Mouse (Mus musculus): ENCODE data around the gene Nags. TPM values are rescaled to one million over a fixed set of nuclear protein-coding genes. Genes with fewer than 3 reads are reported as not detected.
A peak's percentile ranks its signal among the peaks of the same experiment; 100 is the strongest.

Gene Nags
- polyA plus RNA-seq, 1 experiment from 2014 or later = 3.4 TPM

GRCm38 (mm10) chr11:102111576-102111975 is 33.7 kb upstream of the Nags start:
- 0 out of 2 replicates have a peak, but pooled peaks cover 4% of the 10 kb centered on the region for H3K4me1 ChIP-seq (replicated peaks; ENCODE audit: control insufficient read depth, insufficient read depth, low read length)
- WGBS = 73% methylated on average over 5 of the region's 5 CpGs
- H3K4me2 ChIP-seq (ENCODE audit: low read length) = no peak overlapping the region
- H3K9ac ChIP-seq (ENCODE audit: low read length) = no peak overlapping the region
- no peaks in the 10 kb centered on the region for H3K36me3 ChIP-seq (ENCODE audit: control insufficient read depth, insufficient read depth, low read length)
- no peak overlapping the region for H3K27ac ChIP-seq (ENCODE audit: low read depth)
- no peak for DNase-seq (ENCODE audit: low spot score)
- H3K4me3 ChIP-seq (ENCODE audit: low read depth, low read length) = no peak overlapping the region
- no peak for ATAC-seq (replicated peaks; ENCODE audit: low FRiP score, low TSS enrichment, low read depth)
- no peaks in the 10 kb centered on the region for H3K9me3 ChIP-seq (ENCODE audit: control insufficient read depth, low read length)
- peaks cover 27% of the 10 kb centered on the region for H3K27me3 ChIP-seq (replicated peaks; ENCODE audit: control insufficient read depth, insufficient read depth, low read length)

- H3K9ac ChIP-seq (ENCODE audit: low read length) = no peak overlapping the region
- DNase-seq (ENCODE audit: low spot score) (no peak), ATAC-seq (replicated peaks; ENCODE audit: low FRiP score, low TSS enrichment, low read depth) (no peak)
- H3K9me3 ChIP-seq (ENCODE audit: control insufficient read depth, low read length) = no peaks in the 10 kb centered on the region
- no peak overlapping the region for H3K27ac ChIP-seq (ENCODE audit: low read depth)
- H3K4me2 ChIP-seq (ENCODE audit: low read length) = no peak overlapping the region
- H3K36me3 ChIP-seq (ENCODE audit: control insufficient read depth, insufficient read depth, low read length) = no peaks in the 10 kb centered on the region
- no peaks in the 10 kb centered on the region for H3K27me3 ChIP-seq (replicated peaks; ENCODE audit: control insufficient read depth, insufficient read depth, low read length)
- WGBS = 62% methylated on average over 8 of the region's 8 CpGs
- no peak overlapping the region for H3K4me3 ChIP-seq (ENCODE audit: low read depth, low read length)
- H3K4me1 ChIP-seq (replicated peaks; ENCODE audit: control insufficient read depth, insufficient read depth, low read length) = no peaks in the 10 kb centered on the region
These were observed 29.1 kb upstream of the Nags start for GRCm38 (mm10) chr11:102116241-102116640.

GRCm38 (mm10) chr11:102117386-102117785 is 27.9 kb upstream of the Nags start:
- no peaks in the 10 kb centered on the region for H3K9me3 ChIP-seq (ENCODE audit: control insufficient read depth, low read length)
- no peak overlapping the region for H3K27ac ChIP-seq (ENCODE audit: low read depth)
- no peaks in the 10 kb centered on the region for H3K36me3 ChIP-seq (ENCODE audit: control insufficient read depth, insufficient read depth, low read length)
- no peak overlapping the region for H3K4me2 ChIP-seq (ENCODE audit: low read length)
- H3K4me3 ChIP-seq (ENCODE audit: low read depth, low read length) = no peak overlapping the region
- ATAC-seq (replicated peaks; ENCODE audit: low FRiP score, low TSS enrichment, low read depth) = no peak
- no peak for DNase-seq (ENCODE audit: low spot score)
- H3K4me1 ChIP-seq (replicated peaks; ENCODE audit: control insufficient read depth, insufficient read depth, low read length) = no peaks in the 10 kb centered on the region
- no peak overlapping the region for H3K9ac ChIP-seq (ENCODE audit: low read length)
- no peaks in the 10 kb centered on the region for H3K27me3 ChIP-seq (replicated peaks; ENCODE audit: control insufficient read depth, insufficient read depth, low read length)
- WGBS = 79% methylated on average over 6 of the region's 6 CpGs

- H3K4me3 ChIP-seq (ENCODE audit: low read depth, low read length) = no peak overlapping the region
- no peak for DNase-seq (ENCODE audit: low spot score)
These were observed 10.8 kb upstream of the Nags start for GRCm38 (mm10) chr11:102134516-102134915.

GRCm38 (mm10) chr11:102137625-102138446 is 7.5 kb upstream of the Nags start:
- ATAC-seq (replicated peaks; ENCODE audit: low FRiP score, low TSS enrichment, low read depth) = no peak
- no peak for DNase-seq (ENCODE audit: low spot score)
- Histone ChIP-seq H3K27me3 (replicated peaks; ENCODE audit: control insufficient read depth, insufficient read depth, low read length) (0 out of 2 replicates have a peak, but pooled peaks cover 3% of the 10 kb centered on the region), H3K9me3 (ENCODE audit: control insufficient read depth, low read length) (no peaks in the 10 kb centered on the region), H3K27ac (ENCODE audit: low read depth) (no peak overlapping the region), H3K4me2 (ENCODE audit: low read length) (peak overlapping the region; percentile 51), H3K9ac (ENCODE audit: low read length) (peak overlapping the region; percentile 18; the same call in 1 of the 2 replicates), H3K4me3 (ENCODE audit: low read depth, low read length) (no peak overlapping the region), H3K4me1 (replicated peaks; ENCODE audit: control insufficient read depth, insufficient read depth, low read length) (0 out of 2 replicates have a peak, but pooled peaks cover 3% of the 10 kb centered on the region), H3K36me3 (ENCODE audit: control insufficient read depth, insufficient read depth, low read length) (no peaks in the 10 kb centered on the region)
- WGBS = 42% methylated on average over 13 of the region's 13 CpGs

More at GRCm38 (mm10) chr11:102134516-102134915, 10.8 kb upstream of the Nags start:
- Histone ChIP-seq H3K36me3 (ENCODE audit: control insufficient read depth, insufficient read depth, low read length) (no peaks in the 10 kb centered on the region), H3K4me2 (ENCODE audit: low read length) (no peak overlapping the region), H3K27me3 (replicated peaks; ENCODE audit: control insufficient read depth, insufficient read depth, low read length) (0 out of 2 replicates have a peak, but pooled peaks cover 3% of the 10 kb centered on the region), H3K9ac (ENCODE audit: low read length) (no peak overlapping the region), H3K27ac (ENCODE audit: low read depth) (no peak overlapping the region), H3K4me1 (replicated peaks; ENCODE audit: control insufficient read depth, insufficient read depth, low read length) (0 out of 2 replicates have a peak, but pooled peaks cover 3% of the 10 kb centered on the region), H3K9me3 (ENCODE audit: control insufficient read depth, low read length) (no peaks in the 10 kb centered on the region)
- WGBS = 27% methylated on average over 4 of the region's 4 CpGs
- no peak for ATAC-seq (replicated peaks; ENCODE audit: low FRiP score, low TSS enrichment, low read depth)

- peak; percentile 45; the same call in 1 of the 2 replicates for ATAC-seq (replicated peaks; ENCODE audit: low FRiP score, low TSS enrichment, low read depth)
- peak overlapping the region; percentile 18; the same call in 1 of the 2 replicates for H3K9ac ChIP-seq (ENCODE audit: low read length)
These were observed 6.9 kb upstream of the Nags start for GRCm38 (mm10) chr11:102138447-102138740.

GRCm38 (mm10) chr11:102140508-102140907 is 4.8 kb upstream of the Nags start:
- no peaks in the 10 kb centered on the region for H3K9me3 ChIP-seq (ENCODE audit: control insufficient read depth, low read length)
- H3K4me3 ChIP-seq (ENCODE audit: low read depth, low read length) = no peak overlapping the region
- ATAC-seq (replicated peaks; ENCODE audit: low FRiP score, low TSS enrichment, low read depth) (no peak), DNase-seq (ENCODE audit: low spot score) (peak; percentile 90)
- no peak overlapping the region for H3K4me2 ChIP-seq (ENCODE audit: low read length)
- 2% methylated on average over 5 of the region's 5 CpGs for WGBS
- H3K27ac ChIP-seq (ENCODE audit: low read depth) = no peak overlapping the region
- H3K27me3 ChIP-seq (replicated peaks; ENCODE audit: control insufficient read depth, insufficient read depth, low read length) = peaks cover 12% of the 10 kb centered on the region
- no peaks in the 10 kb centered on the region for H3K36me3 ChIP-seq (ENCODE audit: control insufficient read depth, insufficient read depth, low read length)
- peaks cover 1% of the 10 kb centered on the region; the same call in 1 of the 2 replicates for H3K4me1 ChIP-seq (replicated peaks; ENCODE audit: control insufficient read depth, insufficient read depth, low read length)
- no peak overlapping the region for H3K9ac ChIP-seq (ENCODE audit: low read length)

More at GRCm38 (mm10) chr11:102138447-102138740, 6.9 kb upstream of the Nags start:
- Histone ChIP-seq H3K27ac (ENCODE audit: low read depth) (no peak overlapping the region), H3K27me3 (replicated peaks; ENCODE audit: control insufficient read depth, insufficient read depth, low read length) (0 out of 2 replicates have a peak, but pooled peaks cover 3% of the 10 kb centered on the region), H3K9me3 (ENCODE audit: control insufficient read depth, low read length) (no peaks in the 10 kb centered on the region), H3K4me1 (replicated peaks; ENCODE audit: control insufficient read depth, insufficient read depth, low read length) (0 out of 2 replicates have a peak, but pooled peaks cover 3% of the 10 kb centered on the region), H3K4me3 (ENCODE audit: low read depth, low read length) (no peak overlapping the region), H3K36me3 (ENCODE audit: control insufficient read depth, insufficient read depth, low read length) (no peaks in the 10 kb centered on the region), H3K4me2 (ENCODE audit: low read length) (peak overlapping the region; percentile 51)
- DNase-seq (ENCODE audit: low spot score) = peak; percentile 81
- under 1% methylated on average over 18 of the region's 18 CpGs for WGBS

- peaks cover 8% of the 10 kb centered on the region for H3K4me1 ChIP-seq (replicated peaks; ENCODE audit: control insufficient read depth, insufficient read depth, low read length)
- H3K4me3 ChIP-seq (ENCODE audit: low read depth, low read length) = no peak overlapping the region
- H3K9ac ChIP-seq (ENCODE audit: low read length) = no peak overlapping the region
- no peak overlapping the region for H3K27ac ChIP-seq (ENCODE audit: low read depth)
- 0 out of 2 replicates have a peak overlapping the region, but pooled peaks have one; percentile 1 for H3K4me2 ChIP-seq (ENCODE audit: low read length)
- WGBS = 54% methylated on average over 7 of the region's 7 CpGs
- peaks cover 31% of the 10 kb centered on the region for H3K27me3 ChIP-seq (replicated peaks; ENCODE audit: control insufficient read depth, insufficient read depth, low read length)
- ATAC-seq (replicated peaks; ENCODE audit: low FRiP score, low TSS enrichment, low read depth) (0 out of 2 replicates have a peak, but pooled peaks have one; percentile 45), DNase-seq (ENCODE audit: low spot score) (no peak)
- H3K36me3 ChIP-seq (ENCODE audit: control insufficient read depth, insufficient read depth, low read length) = no peaks in the 10 kb centered on the region
- no peaks in the 10 kb centered on the region for H3K9me3 ChIP-seq (ENCODE audit: control insufficient read depth, low read length)
These were observed 3.0 kb upstream of the Nags start for GRCm38 (mm10) chr11:102142355-102142754.
